31 mouse cellular contexts compared by ENCODE assay signal in the genomic region with DNA sequence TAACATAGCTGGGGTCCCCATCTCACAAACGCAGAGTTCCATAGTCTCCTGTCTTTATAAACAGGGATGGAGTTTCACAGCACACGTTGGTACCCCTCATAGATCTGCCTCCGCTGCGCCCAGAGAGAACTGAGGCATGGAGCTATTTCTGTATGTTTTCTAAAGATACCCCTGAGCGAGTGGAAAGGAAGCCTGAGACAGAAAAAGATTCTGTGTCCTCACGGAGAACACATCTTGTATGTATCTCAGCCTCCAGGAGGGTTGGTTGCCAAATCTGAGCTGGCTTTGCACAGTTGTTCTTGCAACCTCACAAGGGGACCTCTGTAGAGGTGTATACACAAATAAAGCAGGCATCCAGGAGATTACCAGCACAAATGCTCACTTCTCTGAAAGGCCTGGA.
DNase-seq lines count a peak whose midpoint lies in the region; ATAC-seq and TF ChIP-seq lines count a peak whose summit lies in the region.
"Had no signal": no experiment of that assay in that cellular context is flagged by ENCODE, and none has a peak within 500 bp of the region (broad histone marks: within the 10 kb centered on the region; RNA-seq: fewer than 3 reads in every experiment).

No protein-coding gene starts in this region.

- H3K27me3 ChIP-seq in embryonic facial prominence, embryonic 14.5 days (replicated peaks; ENCODE audit: control insufficient read depth, insufficient read depth, low read length): no peaks in the 10 kb centered on the region
- no peaks in the 10 kb centered on the region for H3K27me3 ChIP-seq in embryonic facial prominence, embryonic 10.5 days (replicated peaks; ENCODE audit: low read depth, poor library complexity, severe bottlenecking)
- no peaks in the 10 kb centered on the region for H3K27me3 ChIP-seq in thymus, adult 2 months (ENCODE audit: control insufficient read depth, insufficient read depth, low read length)
- H3K27me3 ChIP-seq: CH12.LX; embryonic facial prominence, embryonic 12.5 days; embryonic facial prominence, embryonic 15.5 days; forebrain, embryonic 12.5 days; Patski had no signal

- no peak overlapping the region for H3K9ac ChIP-seq in embryonic facial prominence, embryonic 14.5 days (ENCODE audit: low read depth, low read length)
- H3K9ac ChIP-seq: embryonic facial prominence, embryonic 12.5 days; embryonic facial prominence, embryonic 15.5 days; forebrain, embryonic 12.5 days had no signal

- intact Hi-C loops in left cerebral cortex, adult 2 months (cut with DNase I): loop anchor here (10.0 kb wide), 1 partner anchor 454 kb away; no protein-coding TSS in a partner anchor

- no peaks in the 10 kb centered on the region for H3K9me3 ChIP-seq in embryonic facial prominence, embryonic 14.5 days (ENCODE audit: control insufficient read depth, low read length)
- no peaks in the 10 kb centered on the region for H3K9me3 ChIP-seq in embryonic facial prominence, embryonic 10.5 days
- H3K9me3 ChIP-seq: embryonic facial prominence, embryonic 12.5 days; embryonic facial prominence, embryonic 15.5 days; forebrain, embryonic 10.5 days; forebrain, embryonic 12.5 days; G1E had no signal

- peaks cover 37% of the 10 kb centered on the region for H3K36me3 ChIP-seq in embryonic facial prominence, embryonic 14.5 days (ENCODE audit: control insufficient read depth, insufficient read depth, low read length)
- H3K36me3 ChIP-seq in embryonic facial prominence, embryonic 10.5 days (replicated peaks): no peaks in the 10 kb centered on the region
- H3K36me3 ChIP-seq in thymus, adult 2 months (ENCODE audit: control insufficient read depth, insufficient read depth, low read length): no peaks in the 10 kb centered on the region
- H3K36me3 ChIP-seq: forebrain, embryonic 10.5 days; forebrain, embryonic 12.5 days; G1E had no signal

- no peak for TF ChIP-seq POLR2A in thymus, adult 2 months (IDR thresholded peaks at IDR 0.05; ENCODE audit: control insufficient read depth, extremely low read depth, insufficient read depth, low read length, poor library complexity)

- no peak overlapping the region for H3K4me3 ChIP-seq in embryonic facial prominence, embryonic 14.5 days (ENCODE audit: low read depth, low read length)
- H3K4me3 ChIP-seq in embryonic facial prominence, embryonic 10.5 days: no peak overlapping the region
- H3K4me3 ChIP-seq in left cerebral cortex, adult 2 months: no peak overlapping the region
- H3K4me3 ChIP-seq in thymus, adult 2 months (ENCODE audit: control insufficient read depth, insufficient read depth, low read length): no peak overlapping the region
- H3K4me3 ChIP-seq: embryonic facial prominence, embryonic 12.5 days; embryonic facial prominence, embryonic 15.5 days; erythroblast, embryonic 14.5 days; forebrain, embryonic 10.5 days; forebrain, embryonic 12.5 days had no signal

- ATAC-seq in embryonic facial prominence, embryonic 14.5 days (ENCODE audit: low read depth): no peak
- ATAC-seq: activated CD4-positive, CD25-positive, alpha-beta regulatory T cell, adult 4 months; CD4-positive, CD25-positive, alpha-beta regulatory T cell, adult 4 months; forebrain, embryonic 14.5 days; forebrain, embryonic 16.5 days; Patski had no signal

- DNase-seq in embryonic facial prominence, embryonic 14.5 days (ENCODE audit: low spot score): peak; percentile 27
- DNase-seq in embryonic facial prominence, embryonic 10.5 days (ENCODE audit: low spot score): no peak
- no peak for DNase-seq in left cerebral cortex, adult 2 months (ENCODE audit: extremely low spot score in 1 of 2, low spot score in 2 of 2)
- no peak for DNase-seq in left cerebral cortex, adult 11 months (ENCODE audit: low spot score)
- DNase-seq in right cerebral cortex, postnatal 10 days (ENCODE audit: low spot score in 2 of 2): peak; percentile 44 to 61
- no peak for DNase-seq in right cerebral cortex, adult 18-20 months
- DNase-seq in brain, adult 2 months (ENCODE audit: low read depth, low spot score): peak; percentile 76
- DNase-seq in thymus, adult 2 months: no peak
- DNase-seq: adrenal gland, adult 8-10 months; adrenal gland, postnatal 14 days; adrenal gland, postnatal 36 days; B cell, adult 2 months; cerebellum, adult 11 months; cerebellum, adult 18-20 months; cerebellum, adult 8-10 months; cerebellum, adult 9-11 months; cerebellum, postnatal 14 days; cerebellum, postnatal 36 days; embryo, embryonic 11 days had no signal

- H3K4me1 ChIP-seq in embryonic facial prominence, embryonic 14.5 days (ENCODE audit: control insufficient read depth, insufficient read depth, low read length): no peaks in the 10 kb centered on the region
- no peaks in the 10 kb centered on the region for H3K4me1 ChIP-seq in embryonic facial prominence, embryonic 10.5 days
- H3K4me1 ChIP-seq in thymus, adult 2 months (replicated peaks; ENCODE audit: control insufficient read depth, insufficient read depth, low read length): no peaks in the 10 kb centered on the region

- H3K27ac ChIP-seq in embryonic facial prominence, embryonic 14.5 days (replicated peaks; ENCODE audit: low read depth, low read length): no peak overlapping the region
- no peak overlapping the region for H3K27ac ChIP-seq in embryonic facial prominence, embryonic 10.5 days (replicated peaks)
- H3K27ac ChIP-seq in left cerebral cortex, adult 2 months: 0 out of 2 replicates have a peak overlapping the region, but pooled peaks have one; percentile 37
- H3K27ac ChIP-seq in thymus, adult 2 months (ENCODE audit: control insufficient read depth, insufficient read depth, low read length): no peak overlapping the region
- H3K27ac ChIP-seq: embryonic facial prominence, embryonic 12.5 days; embryonic facial prominence, embryonic 15.5 days; forebrain, embryonic 10.5 days; forebrain, embryonic 12.5 days had no signal

- H3K4me2 ChIP-seq in embryonic facial prominence, embryonic 14.5 days (ENCODE audit: low read depth, low read length): no peak overlapping the region
- H3K4me2 ChIP-seq: embryonic facial prominence, embryonic 12.5 days; embryonic facial prominence, embryonic 15.5 days; forebrain, embryonic 12.5 days had no signal

- no peak for TF ChIP-seq CTCF in left cerebral cortex, adult 2 months (IDR thresholded peaks at IDR 0.05)
- no peak for TF ChIP-seq CTCF in thymus, adult 2 months (IDR thresholded peaks at IDR 0.05; ENCODE audit: borderline replicate concordance, control insufficient read depth, extremely low read depth, insufficient read depth, low read length, poor library complexity)

- 81% methylated on average over 6 of the region's 6 CpGs for WGBS in embryonic facial prominence, embryonic 14.5 days
- 91% methylated on average over 6 of the region's 6 CpGs for WGBS in embryonic facial prominence, embryonic 10.5 days
- 94% methylated on average over 6 of the region's 6 CpGs for WGBS in thymus, adult 2 months

Comparison
In these comparisons a context has a peak if more than half of its experiments do, and no peak if none do; other contexts are left out.
1. DNase-seq: peak in embryonic facial prominence, embryonic 14.5 days (single experiment), right cerebral cortex, postnatal 10 days (2 of 2) and brain, adult 2 months (single experiment); none in embryonic facial prominence, embryonic 10.5 days (single experiment), left cerebral cortex, adult 2 months (0 of 2), left cerebral cortex, adult 11 months (single experiment), right cerebral cortex, adult 18-20 months (single experiment) and thymus, adult 2 months (single experiment).